Mouse (Mus musculus) lung, adult 2 months (tissue): ENCODE data around the gene Kcnq5.

Experiments
- CTCF ChIP-seq: fragments of 200-500 bp; IDR thresholded peaks from 2 replicates; pipeline ENCODE4 v1.5.1; 2011; ENCODE audit warnings: mild to moderate bottlenecking, low read length, control low read depth; ENCODE audit not compliant: insufficient read depth
- POLR2A ChIP-seq: fragments of 200-500 bp; IDR thresholded peaks from 2 replicates; pipeline ENCODE4 v1.6.1; 2011; ENCODE audit warnings: low read depth, mild to moderate bottlenecking, control low read depth, low read length, borderline replicate concordance; ENCODE audit errors: extremely low read depth

- TF ChIP-seq POLR2A = no peak
- TF ChIP-seq CTCF = no peak
Observed at GRCm38 (mm10) chr1:21967139-21967538, 5.4 kb upstream of the Kcnq5 start.
